Mouse (Mus musculus) limb, embryonic 11.5 days (tissue): ENCODE data around the gene Olfr195. TPM values are rescaled to one million over a fixed set of nuclear protein-coding genes. Genes with fewer than 3 reads are reported as not detected.

Source experiments
- polyA plus RNA-seq: library from polyadenylated mRNA; unstranded; fragments of >200 nt; fragmentation: Nextera tagmentation; extraction: Ambion mirVana; gene quantifications from 2 replicates; pipeline ENCODE4 v1.2.1, GENCODE M21; 2014

Gene Olfr195
- polyA plus RNA-seq, 1 experiment from 2014 or later, result not detected

Other genes starting within 250 kb of the Olfr195 start
- not detected in 2 replicates for gene Olfr181, start 218.3 kb upstream of the Olfr195 start, polyA plus RNA-seq
- not detected in 2 replicates for gene Olfr180, start 217.7 kb upstream of the Olfr195 start, polyA plus RNA-seq
- gene Olfr183, start 151.7 kb upstream of the Olfr195 start, polyA plus RNA-seq, result not detected in 2 replicates
- gene Olfr186, start 116.8 kb upstream of the Olfr195 start, polyA plus RNA-seq, result not detected in 2 replicates
- not detected in 2 replicates for gene Olfr187, start 107.3 kb upstream of the Olfr195 start, polyA plus RNA-seq
- not detected in 2 replicates for gene Olfr190, start 69.0 kb upstream of the Olfr195 start, polyA plus RNA-seq
- not detected in 2 replicates for gene Olfr191, start 57.2 kb upstream of the Olfr195 start, polyA plus RNA-seq
- not detected in 2 replicates for gene Olfr193, start 35.2 kb upstream of the Olfr195 start, polyA plus RNA-seq
- not detected in 2 replicates for gene Olfr194, start 26.0 kb upstream of the Olfr195 start, polyA plus RNA-seq
- not detected in 2 replicates for gene Olfr196, start 23.4 kb downstream of the Olfr195 start, polyA plus RNA-seq
- not detected in 2 replicates for gene Olfr198, start 56.5 kb downstream of the Olfr195 start, polyA plus RNA-seq
- gene Olfr199, start 72.7 kb downstream of the Olfr195 start, polyA plus RNA-seq, result not detected in 2 replicates
- not detected in 2 replicates for gene Olfr201, start 125.6 kb downstream of the Olfr195 start, polyA plus RNA-seq
- not detected in 2 replicates for gene Olfr202, start 139.7 kb downstream of the Olfr195 start, polyA plus RNA-seq
- gene Olfr203, start 151.8 kb downstream of the Olfr195 start, polyA plus RNA-seq, result not detected in 2 replicates
- gene Olfr204, start 171.2 kb downstream of the Olfr195 start, polyA plus RNA-seq, result not detected in 2 replicates
- gene Olfr205, start 184.1 kb downstream of the Olfr195 start, polyA plus RNA-seq, result not detected in 2 replicates
- gene Olfr206, start 202.2 kb downstream of the Olfr195 start, polyA plus RNA-seq, result not detected in 2 replicates
- not detected in 2 replicates for gene Olfr209, start 216.9 kb downstream of the Olfr195 start, polyA plus RNA-seq